Mouse (Mus musculus) fat pad, adult 2 months (tissue): ENCODE results near the gene Dhrs7b.
"Not testable (repeated sequence)": the region's sequence is repeated elsewhere in the genome, so short reads cannot be mapped to it uniquely, and the experiment has no call there.

Experiments
- DNase-seq: peaks from one replicate; pipeline ENCODE4 v3.0.0-alpha.2; 2011; ENCODE audit warnings: low read depth, low spot score; ENCODE audit errors: extremely low read depth

Gene Dhrs7b

DNA sequence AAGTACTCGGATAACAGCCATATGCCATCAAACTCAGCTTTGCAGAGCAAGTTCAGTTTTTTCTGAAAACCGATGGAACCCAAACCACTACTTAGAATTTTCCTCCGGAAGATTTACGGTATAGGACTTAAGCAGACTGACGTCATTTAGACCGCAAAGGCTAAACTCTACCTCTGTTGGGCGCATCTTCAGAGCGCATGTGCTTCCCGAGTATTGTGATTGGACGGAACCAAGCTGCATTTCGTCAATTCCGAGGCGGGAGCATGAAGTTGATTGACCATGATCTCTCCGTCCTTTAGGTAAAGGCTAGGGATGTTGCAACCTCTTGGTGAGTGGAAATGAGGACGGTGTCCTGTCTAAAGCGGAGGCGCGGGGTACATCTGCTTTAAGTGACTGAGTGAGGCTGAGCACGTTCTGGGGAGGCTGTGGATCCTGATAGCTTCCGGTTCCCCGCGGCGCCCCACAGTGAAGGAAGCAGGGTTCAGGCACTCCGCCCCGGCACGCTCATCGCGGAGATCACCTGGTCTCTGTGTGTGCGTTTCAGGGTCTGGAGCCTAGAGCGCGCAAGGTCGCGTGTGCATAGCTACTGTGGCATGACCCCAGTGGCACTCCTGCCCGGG is at the start of gene Dhrs7b:
Gene Dhrs7b, plus strand, starts transcription at position 199 of the 620 bp plus-strand sequence.
- DNase-seq: peak; percentile 91

DNA sequence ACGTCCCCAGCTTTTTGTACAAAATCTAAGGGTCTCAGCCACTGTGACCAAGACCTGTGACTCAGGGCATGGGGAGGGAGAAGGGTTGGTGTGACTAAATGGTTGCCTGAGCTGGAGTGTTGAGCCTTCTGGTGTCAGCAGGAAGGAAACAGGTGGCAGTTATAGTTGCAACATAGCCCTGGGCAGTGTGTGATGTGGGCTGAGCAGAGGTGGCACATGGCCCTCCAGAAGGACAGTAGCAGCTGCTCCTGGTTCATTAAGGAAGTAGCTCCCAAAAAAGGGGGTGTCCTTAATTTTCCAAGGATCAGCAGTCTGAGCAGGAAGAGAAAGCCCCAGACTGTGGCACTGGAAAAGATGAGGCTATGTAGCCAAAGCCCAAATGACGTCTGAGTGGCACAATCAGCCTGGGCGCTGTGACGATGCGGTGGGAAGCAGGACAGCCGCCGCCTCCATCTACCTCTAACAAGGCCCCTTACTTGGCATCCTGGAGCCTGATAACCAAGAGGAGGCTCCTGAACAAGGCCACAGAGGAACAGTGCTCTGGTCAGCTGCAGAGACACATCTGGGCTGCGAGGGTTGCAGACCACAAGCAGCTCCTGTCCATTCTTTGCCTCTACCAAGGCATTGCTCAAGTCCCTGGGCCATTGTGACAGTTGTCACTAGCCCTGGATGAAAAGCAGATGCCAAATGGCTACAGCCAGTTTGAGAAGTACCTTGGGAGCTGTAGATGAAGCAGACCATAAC is 46.1 kb upstream of the Dhrs7b start:
- no peak for DNase-seq

DNA sequence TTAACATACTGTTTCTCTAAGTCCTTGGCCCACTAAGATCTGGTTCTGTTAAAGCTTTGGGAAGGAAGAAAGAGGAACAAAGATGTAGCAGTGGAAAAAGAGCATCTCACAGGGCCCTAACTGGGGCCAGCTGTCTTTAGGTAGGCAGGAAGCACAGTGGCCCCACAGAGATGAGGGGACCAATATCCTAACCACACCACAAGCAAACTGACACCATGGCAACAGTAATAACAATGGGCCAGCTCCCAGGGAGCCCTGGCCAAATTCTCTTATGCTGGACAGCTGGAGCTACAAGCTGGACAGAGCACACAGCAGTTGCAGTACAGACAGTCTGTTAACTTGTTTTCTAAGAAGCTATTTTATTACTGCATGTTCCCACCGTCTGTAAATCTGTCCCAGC is 42.8 kb upstream of the Dhrs7b start:
- no peak for DNase-seq

DNA sequence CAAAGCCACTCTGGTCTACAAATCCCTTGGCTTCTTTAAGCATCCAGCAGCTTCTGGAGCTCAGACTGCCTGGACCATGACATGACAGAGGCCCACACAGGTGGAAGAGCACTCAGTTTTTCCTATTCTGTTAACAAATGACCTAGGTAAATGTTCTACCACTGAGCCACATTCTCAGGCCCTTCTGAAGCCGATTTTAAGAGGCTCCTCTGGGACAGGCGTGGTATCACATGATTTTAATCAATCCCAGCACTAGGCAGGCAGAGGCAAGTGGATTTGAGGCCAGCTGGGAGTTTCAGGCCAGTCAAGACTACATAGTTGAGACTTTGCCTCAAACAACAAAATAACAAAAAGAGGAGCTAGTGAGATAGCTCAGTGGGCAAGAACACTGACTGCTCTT is 40.0 kb upstream of the Dhrs7b start:
- no peak for DNase-seq

DNA sequence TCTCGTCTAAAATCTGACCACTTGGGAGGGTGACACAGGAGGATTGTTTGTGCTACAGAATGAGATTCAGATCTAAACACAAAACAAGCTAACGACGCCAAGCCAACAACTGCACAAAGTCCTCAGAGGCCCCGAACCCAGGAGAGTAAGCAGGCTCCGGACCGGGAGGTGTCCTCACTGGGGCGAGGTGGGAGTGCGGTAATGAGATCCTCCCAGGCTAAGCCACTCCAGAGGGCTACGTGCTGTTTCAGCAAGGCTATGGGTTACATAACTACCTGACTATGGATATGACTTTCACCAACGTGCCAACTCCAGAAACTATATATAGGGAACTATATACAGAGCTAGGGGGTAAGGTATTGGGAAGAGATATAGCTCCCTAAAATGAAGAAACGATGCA is 34.1 kb upstream of the Dhrs7b start:
- DNase-seq: no peak

DNA sequence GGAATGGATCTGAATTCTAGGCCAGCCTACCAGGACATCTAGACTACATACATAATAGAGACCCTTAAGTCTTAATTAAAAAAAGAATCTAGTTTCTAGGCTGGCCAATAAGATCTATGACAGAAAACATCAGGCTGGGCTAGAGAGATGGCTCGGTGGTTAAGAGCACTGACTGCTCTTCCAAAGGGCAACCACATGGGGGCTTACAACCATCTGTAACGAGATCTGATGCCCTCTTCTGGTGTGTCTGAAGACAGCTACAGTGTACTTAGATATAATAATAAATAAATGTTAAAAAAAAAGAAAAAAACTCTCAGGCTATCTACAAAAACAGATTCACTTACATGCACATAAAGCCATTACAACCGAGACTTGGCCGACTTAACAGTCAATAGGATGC is 30.5 kb upstream of the Dhrs7b start:
- no peak for DNase-seq

DNA sequence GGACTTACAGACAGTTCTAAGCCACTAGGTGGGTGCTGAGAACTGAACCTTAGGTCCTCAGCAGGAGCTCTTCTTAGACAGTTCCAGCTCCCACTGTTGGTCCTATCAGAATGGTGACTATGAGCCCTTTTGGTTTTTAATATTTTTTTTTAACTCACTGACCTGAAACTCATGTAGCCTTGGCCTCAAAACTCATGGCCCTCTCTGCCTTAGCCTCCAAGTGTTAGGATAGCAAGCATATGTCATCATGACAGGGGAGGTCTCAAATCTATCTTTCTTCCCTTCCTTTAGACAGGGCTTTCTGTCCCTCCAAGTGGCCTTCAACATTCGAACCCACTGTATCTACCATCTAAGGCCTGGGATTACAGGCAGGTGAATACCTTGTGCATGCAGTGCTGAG is 29.5 kb upstream of the Dhrs7b start:
- DNase-seq: no peak

DNA sequence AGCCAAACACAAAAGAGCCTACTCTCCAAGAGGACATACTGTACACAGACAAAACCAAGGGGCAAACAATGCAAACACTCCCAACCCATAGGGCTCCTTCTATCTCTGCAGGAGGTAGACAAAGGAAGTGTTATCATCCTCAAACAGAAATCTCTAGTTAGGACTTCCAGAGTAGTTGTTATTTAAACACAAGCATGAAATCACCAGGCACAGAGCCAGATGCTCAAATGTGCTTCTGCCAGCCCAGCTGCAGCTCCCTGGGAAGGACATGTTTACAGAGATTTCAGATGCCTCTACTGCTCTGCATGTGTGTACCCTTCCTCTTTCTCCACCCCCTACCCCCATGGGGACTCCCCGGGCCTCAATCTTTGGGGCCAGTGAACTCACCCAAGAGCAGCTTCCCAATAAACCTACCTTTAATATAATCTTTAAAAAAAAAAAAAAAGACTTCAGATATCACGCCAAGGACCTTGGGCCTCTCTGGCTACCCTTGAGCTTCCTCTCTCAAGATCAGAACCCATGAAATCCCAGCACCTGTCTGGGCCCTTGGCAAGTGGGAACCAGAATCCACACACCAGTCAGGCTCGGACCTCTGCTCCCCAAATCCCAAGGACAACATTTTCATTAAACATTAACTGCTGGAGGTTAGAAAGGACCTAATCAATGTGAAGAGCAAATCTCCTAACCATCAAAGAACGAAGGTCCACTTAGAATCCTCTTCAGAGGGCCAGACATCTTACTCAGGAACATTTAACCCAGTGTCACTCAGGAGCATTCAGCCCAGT is 22.0 kb upstream of the Dhrs7b start:
- DNase-seq: no peak

DNA sequence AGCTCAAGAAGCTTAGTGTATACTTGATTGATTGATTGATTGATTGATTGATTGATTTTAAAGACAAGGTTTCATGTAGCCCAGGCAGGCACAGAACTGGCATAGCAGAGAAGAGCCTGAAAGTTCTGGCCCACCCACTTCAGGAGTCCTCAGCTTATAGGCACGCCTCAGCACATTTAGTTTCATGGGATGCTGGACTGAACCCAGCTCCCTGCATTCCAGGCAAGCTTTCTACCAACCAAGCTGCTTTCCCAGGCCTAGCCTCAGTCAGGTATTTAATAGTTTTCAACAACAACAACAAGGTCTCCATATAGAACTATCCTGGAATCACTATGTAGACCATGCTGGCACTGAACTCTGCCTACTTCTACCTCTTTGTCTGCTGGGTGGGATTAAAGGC is 20.9 kb upstream of the Dhrs7b start:
- DNase-seq: no peak

DNA sequence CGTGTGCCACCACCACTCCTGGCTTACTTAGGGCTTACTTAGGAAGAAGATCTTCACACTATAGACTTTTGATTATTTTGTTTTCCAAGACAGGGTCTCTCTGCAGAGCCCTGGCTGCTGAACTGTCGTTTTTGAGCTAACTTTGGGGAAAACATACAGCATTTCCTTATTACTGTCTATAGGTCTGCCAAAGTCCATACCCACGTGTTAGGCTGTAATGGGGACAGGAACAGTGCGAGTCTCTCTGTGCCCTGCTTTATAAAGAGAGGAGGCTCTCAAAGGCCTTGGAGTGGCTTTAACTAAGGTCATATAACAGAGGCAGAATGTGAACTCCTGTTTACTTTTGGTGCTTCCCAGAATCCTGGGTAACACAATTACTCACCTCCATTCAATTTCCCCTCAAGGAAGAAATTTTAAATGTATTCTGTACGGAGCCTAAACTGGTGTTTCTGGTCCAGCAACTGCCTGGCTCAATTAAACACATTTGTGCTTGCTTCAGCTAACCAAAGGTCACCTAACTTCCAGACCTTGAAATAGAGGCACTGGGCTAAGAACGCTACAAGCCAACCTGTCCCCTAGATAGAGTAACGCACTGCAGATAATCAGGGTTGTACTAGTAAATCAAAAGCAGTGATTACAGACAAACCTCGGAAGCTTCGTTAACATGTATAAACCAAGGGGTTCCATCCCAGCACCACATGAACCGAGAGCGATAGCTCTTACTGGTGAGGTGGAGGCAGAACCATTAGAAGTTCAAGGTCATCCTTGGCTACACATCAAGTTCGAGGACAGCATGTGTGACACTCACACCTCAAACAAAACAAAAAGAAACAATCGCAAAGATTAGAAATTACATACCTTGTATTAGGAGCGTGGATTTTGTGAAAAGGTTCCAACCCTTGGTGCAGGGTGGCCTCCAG is 20.1 kb upstream of the Dhrs7b start:
- DNase-seq: peak; percentile 63

DNA sequence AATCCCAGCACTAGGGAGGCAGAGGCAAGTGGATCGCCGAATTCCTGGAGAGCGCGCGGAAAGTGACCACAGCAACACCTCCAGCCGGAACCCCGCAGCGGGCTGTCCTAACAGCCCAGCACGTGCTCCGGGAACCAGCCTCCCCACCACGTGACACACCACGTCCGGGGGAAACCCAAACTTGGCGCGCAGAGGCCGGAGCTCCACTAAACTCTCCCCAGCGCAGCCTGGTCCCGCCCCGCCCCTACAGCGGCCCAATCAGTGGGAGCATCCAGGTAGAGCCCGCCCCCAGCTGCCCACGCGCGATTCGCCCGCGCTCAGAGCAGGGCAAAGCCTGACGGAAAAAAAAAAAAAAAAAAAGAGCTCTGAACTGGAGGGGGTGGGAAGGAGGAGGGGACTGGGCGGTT is 19.4 kb upstream of the Dhrs7b start:
- peak; percentile 58 for DNase-seq

DNA sequence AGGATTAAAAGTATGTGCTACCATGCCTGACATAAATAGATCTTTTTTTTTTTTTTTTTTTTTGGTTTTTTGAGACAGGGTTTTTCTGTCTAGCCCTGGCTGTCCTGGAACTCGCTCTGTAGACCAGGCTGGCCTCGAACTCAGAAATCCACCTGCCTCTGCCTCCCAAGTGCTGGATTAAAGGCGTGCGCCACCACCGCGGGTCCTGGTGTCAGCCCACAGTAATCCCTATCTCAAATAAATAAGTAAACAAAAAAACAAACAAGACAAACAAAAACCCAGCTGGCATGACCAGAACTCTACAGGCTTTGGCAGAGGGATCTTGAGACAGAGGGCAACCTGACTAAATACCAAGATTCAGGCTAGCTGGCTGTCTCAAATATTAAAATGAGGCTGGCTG is 18.8 kb upstream of the Dhrs7b start, which contains the start of gene Shmt1:
Gene Shmt1, minus strand, starts transcription at position 101 of the 400 bp plus-strand sequence.
- DNase-seq: not testable (repeated sequence)

DNA sequence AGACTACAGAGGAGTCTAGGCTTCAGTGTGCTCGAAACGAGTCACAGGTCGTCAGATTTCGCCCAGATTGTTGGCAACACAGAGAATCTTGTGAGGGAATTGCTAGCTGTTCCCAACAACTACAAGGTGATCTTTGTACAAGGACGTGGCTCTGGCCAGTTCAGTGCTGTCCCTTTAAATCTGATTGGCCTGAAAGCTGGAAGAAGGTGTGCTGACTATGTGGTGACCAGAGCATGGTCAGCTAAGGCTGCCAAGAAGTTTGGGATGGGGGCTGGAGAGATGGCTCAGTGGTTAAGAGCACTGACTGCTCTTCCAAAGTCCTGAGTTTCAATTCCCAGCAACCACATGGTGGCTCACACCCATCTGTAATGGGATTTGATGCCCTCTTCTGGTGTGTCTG is 14.0 kb upstream of the Dhrs7b start:
- no peak for DNase-seq

DNA sequence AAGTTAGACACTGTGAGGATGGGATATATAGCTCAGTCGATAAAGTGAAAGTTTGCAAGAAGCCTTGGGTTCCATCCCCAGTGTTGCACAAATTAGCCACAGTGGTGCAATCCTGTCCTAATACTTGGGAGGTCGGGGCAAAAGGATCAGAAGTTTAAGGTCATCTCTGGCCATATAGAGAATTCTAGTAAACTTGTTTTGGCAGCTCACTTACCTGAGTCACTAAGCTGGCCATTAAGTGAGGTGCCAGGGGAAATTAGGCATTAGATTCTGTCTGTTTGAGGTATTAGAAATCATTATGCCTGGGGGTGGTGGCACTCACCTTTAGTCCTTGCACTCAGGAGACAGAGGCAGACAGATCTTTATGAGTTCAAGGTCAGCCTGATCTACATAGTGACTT is 6.7 kb upstream of the Dhrs7b start:
- no peak for DNase-seq

DNA sequence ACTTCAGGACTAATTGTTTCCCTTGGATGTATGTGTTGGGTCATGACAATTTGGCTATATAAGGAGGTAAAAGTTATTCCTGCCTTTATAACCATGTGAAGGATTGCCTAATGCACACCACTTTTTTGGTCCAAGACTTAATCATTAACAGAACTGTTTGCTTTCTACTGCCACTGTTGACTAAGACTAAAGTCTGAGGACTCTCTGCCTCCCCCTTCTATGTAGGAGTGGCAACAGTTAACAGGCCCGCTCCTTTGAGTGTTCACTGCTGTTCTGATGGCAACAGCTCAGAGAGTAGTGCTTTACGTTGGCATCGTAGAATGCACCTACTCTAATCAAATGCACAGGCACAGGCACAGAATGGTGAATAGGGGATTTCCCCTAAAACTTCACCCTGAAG is 5.2 kb upstream of the Dhrs7b start:
- no peak for DNase-seq

DNA sequence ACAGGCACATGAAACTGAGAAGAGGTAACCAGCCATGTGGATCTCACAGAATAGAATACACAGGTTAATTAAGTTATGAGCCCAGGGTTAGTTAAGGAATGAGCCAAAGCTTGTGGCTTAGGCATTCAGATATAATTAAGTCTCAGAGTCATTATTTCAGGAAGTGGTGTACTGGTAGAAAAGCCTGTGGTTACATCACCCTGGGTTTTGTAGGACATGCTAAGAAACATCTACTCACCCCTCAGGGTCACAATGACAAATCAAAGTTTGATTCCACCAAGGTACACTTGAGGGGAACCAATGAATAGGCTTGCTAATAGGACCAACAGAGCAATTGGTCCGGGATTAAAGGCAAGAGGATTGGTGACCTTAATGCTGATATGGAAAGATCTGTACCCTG is 3.7 kb upstream of the Dhrs7b start:
- no peak for DNase-seq

DNA sequence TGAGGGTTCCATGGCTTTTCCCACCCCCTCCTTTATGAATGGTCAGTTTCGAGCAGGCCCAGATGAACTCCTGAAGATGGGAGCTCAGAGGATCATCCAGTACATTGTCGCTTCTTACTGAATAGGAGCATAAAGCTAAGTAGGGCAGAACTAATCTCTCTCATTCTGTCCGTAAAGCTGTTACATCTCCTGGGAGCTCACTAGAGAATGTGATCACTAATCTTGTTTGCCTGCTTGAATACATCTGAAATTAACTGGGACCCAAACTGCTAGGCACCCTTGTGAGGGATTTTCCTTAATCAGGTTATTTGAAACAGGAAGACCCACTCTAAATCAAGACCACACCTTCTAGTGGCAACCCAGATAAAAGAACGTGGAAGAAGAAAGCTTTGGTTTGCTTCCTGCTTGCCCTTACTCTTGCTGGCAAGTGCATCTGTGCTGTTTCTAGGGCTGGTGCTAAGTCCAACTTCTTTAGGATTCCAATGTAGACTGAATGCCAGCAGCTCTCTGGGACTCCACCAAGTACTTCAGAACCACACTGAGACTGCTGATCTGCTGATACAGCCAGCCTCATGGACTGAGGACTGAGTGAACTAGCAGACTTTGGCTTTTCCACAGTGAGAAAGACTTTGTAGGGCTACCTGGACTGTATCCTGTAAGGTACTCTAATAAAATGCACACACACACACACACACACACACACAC is 3.0 kb upstream of the Dhrs7b start:
- DNase-seq: no peak

DNA sequence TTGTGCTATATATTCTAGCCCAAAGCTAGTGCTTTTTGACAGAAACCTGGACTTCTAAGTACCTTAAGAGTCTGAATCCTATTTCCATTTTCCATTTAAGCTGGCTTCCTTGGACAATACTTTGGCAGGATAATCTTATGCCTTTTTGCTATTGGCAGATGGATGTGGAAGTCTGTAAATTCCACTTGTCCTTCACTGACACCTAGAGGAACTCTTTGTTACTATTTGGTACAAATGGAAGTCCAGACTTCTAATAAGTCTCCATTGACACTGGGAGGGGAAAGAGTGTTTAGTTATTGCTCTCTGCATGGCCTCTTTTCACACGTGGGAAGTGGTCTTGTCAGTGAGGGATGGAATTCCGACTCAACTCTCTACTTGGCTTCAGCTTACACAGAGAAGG is 1.5 kb upstream of the Dhrs7b start:
- DNase-seq: no peak

DNA sequence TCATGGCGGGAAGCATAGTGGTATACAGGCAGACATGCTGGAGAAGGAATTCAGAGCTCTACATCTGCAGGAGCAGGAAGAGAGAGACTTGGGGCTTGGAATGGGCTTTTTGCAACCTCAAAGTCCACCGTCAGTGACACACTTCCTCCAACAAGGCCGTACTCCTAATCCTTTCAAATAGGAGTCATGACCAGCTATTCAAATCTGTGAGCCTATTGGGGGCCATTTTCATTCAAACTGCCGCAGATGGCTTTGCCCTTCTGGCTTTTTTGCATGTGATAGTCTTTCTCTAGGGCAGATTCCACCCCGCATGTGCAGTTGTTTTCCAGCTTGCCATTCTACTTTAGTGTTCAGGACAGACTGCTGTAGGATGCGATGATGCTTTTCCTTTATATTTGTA is 6.5 kb downstream of the Dhrs7b start:
- DNase-seq: no peak

DNA sequence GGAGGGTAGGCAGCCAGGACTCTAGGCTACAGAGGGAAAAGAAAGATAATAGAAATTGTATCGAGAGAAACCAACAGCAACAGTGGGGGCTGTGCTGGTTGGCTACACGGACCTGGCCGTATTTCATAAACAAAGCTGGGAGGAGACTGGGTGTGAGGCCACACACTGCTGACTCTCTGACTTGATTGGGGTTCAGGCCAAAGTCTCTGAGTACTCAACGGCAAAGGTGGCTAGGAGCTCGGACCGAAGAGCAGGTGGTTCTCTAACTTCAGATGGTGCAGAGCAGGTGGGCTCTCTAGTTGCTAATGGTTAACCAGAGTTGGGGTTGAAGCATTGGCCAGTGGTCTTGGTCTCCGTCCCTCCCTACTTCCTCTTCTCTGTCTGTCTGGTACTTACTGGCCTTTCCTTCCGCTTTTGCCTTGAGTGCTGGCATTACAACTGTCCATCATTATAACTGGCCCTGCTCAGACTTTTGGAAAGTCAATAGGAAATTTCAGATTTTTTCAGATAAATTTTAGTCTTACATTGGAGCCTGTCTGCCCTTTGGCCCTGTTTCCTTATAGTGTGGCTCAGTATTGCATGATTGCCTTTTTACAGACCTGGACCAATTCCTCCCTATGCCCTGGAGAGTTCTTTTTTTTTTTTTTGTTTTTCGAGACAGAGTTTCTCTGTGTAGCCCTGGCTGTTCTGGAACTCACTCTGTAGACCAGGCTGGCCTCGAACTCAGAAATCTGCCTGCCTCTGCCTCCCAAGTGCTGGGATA is 7.4 kb downstream of the Dhrs7b start:
- no peak for DNase-seq
